Mouse (Mus musculus) R1 (cell line): ENCODE measurements around the gene Otulin.

Experiments
- DNase-seq: peaks from one replicate; pipeline ENCODE4 v3.0.0-alpha.2; 2018; ENCODE audit warnings: low read depth, low spot score

The Otulin gene

DNA sequence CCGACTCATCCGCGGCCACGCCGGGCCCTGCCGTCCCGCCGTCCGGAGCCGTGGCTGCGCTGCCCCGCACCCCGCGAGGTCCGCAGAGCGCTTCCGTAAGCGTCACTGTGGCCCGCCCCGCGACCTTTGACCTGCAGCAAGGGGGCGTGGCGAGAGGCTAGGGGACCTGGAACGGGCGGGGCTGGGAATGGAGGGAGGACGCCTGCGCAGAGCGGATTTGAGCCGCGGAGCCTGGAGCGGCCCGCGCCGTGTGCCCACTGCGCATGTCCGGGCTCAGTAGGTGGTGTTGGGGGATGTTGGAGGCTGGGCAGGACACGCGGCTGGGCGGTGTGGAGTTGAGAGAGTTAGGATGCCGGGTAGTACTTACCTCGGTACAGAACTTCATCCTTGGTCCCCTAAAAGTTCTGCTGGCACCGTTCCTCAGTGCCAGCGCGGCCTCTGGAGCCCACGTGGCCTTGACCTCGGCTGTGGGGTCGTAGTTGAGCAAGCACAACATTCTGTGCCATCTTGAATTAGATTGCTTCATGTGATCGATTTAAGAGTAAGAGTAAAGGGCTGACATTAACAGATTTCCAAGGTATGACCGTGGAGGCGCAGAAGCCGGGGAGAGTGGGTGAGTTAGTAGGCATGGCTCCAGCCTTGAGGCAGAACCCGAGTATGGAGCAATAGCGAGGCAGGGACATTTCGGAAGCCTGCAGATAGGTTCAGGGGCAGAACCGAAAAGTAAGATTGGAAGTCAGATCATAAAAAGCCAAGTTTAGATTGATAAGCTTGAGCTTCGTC lies at the start of gene Otulin:
Gene Otulin (minus strand): TSS at position 93 of the 783 bp plus-strand sequence.
- DNase-seq: peak; percentile 95

DNA sequence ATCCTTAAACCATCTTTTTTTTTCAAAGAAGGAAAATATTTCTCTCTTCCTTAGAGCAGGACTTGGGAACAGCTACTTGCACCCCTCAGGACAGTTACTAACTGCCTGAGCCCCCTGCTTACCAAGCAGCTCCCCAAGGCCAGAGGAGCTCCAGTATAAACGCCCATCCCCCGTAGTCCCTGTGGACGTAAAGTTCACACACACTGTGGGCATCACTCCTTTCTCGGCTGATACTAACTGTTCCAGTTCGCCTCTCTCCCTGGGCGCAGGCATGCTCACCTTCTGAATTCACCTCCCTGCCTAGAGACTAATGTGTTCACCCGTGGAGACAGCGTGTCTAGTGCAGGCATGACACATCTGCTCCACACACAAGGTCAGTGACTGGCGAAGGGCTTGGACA lies 48.0 kb upstream of the Otulin start:
- DNase-seq: no peak

DNA sequence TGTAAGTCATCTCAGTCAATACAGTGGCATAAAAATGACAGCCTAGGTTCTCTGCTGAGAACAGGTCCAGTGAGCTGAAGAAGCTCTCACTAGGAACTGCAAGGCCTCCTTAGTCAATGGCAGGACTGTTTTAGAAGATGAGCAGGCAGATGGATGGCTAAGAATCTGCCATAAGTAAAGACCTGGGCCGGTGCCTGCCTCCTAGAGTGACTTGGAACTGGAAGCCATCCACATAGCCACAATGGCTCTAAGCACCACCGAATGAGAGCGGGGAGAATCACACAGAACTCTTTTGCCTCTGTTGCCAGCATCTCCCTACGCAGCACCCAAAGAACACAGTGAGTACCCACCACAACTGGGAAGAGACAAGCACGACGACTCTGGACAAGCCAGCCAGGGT lies 47.3 kb upstream of the Otulin start:
- no peak for DNase-seq

DNA sequence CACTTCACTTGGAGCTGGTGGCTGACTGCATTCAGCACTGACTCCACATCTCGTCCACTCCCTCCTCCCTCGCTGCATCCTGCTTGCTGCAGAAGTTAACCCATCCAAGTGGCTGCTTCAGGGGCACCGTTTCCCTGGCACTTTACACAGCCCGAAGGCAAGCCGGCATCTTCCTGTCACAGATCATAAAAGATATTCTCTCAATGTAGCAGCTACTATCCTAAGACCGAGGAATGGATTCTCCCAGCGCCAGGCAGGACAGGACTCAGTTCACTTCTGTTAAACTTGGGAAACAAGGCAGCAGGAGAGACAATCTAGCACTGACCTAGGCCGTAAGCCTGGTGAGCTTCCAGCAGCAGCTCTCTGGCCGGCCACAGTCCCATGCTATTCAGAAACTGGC lies 45.7 kb upstream of the Otulin start:
- no peak for DNase-seq

DNA sequence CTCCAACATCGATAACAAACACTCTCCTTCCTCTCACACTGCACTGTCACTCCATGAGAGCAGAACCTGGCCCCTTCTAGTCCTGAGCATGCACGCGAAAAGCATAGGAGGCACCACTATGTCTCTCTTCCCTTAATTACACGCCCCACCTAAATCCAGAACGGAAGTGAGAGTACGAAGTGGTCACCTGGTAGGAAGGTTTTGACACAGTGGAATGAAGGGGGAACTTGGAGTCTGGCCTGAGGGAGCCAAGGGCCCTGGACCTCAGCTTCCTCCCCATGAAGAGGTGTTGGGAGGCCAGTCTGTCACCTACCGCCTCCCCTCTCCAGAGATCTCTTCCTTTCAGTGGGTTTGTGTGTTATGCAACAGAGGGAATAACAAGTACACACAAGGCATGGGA lies 44.6 kb upstream of the Otulin start:
- DNase-seq: no peak

DNA sequence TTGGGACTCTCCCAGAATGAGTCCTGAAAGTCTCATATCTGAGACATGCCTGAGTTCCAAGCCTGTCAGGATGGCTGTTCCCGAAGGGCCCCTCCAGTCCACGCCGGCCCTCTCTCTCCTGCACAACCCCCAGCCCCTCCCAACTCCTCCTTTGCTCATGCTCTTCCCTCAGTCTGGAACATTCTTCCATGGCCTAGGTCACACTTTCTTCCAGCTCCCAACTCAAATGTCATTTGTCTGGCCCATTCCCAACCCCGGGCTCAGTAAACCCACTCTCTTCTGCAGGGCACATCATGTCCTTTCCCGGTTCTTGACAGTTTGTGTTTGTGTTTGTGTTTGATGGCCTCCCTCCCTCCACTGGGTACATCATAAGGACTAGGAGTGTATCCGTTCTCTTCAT lies 43.5 kb upstream of the Otulin start:
- DNase-seq: no peak

DNA sequence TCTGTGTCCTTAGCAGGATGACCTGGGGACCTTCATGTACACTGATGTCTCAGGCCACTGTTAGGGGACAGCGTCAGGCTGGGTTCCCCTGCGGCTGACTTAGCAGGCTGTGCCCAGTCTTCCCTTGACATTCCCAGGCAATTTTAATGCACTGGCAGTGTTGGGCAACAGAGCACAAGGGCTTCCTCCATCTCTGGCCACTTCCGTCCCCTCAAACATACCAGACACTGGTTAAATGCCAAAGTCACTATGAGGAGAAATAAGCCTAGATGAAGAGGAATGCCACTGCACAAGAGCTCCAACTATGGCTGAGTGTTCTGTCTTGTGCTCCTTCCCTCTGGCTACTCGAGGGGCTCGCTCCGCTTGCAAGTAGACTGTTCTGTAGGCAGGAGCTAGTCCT lies 42.7 kb upstream of the Otulin start:
- DNase-seq: no peak

DNA sequence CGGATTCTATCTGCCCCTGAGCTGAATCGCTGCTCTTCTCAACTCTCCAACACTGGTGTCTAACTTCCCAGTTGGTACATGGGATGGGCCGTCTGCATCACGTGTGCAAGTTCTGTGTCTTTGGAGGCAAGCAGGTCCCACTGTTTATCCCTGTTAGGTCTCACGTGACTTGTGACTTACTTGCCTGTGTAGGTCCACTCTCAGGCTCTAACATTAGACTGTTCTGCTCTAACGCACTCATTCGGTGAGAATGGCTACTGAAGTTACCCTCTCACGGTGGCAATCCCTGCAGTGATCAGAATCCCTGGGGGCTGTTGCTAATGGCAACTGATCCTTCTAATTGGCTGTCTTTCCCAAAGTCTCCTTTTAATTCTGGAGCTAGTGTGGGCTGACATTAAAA lies 41.8 kb upstream of the Otulin start:
- peak; percentile 24 for DNase-seq

DNA sequence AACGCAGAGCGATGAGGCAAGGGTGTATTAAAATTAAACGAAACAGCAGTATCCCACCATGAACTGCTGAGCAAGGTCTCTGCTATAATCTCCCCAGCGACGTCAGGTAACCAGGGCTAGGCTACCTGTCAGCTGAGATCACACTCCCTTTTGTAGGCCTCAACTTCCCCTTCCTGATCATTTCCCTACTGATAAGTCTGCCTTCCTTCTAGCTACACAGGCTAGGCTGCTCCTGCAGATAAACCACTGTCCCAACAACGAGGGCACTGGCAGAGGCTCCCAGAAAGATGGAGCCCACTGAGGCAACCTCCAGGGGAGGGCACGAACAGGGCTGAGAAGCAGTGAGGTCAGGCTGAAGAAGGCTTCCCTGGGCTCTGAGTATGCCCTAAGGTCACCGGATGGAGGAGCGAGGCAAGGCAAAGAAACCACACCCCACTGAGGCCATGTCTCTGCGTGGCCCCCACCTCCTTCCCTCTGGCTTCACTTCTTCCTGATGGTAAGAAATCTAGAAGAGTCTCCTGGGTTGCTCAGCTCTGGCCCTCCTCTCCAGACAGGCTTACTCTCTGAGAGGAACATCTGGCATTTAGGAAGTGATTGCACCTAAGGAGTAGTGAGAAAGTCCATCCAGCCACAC lies 41.2 kb upstream of the Otulin start:
- no peak for DNase-seq

DNA sequence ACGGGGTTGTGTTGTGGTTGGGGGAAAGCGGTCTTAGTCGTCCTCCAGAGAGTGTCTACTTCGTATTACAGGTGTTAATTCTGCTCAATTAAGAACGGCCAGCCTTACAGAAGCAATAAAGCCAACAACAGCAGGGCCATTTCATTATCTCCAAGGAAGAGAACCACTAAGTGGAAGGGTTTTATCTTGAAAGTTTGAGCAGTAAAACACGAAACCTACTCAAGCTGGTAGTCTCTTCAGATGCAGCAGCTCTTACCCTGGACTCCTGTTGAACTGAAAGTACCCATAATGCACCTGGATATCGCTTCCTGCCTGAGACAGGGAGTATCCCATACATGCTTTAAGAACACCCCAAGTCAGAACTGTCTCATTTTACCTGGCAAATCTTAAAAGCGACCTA lies 40.2 kb upstream of the Otulin start:
- DNase-seq: no peak

DNA sequence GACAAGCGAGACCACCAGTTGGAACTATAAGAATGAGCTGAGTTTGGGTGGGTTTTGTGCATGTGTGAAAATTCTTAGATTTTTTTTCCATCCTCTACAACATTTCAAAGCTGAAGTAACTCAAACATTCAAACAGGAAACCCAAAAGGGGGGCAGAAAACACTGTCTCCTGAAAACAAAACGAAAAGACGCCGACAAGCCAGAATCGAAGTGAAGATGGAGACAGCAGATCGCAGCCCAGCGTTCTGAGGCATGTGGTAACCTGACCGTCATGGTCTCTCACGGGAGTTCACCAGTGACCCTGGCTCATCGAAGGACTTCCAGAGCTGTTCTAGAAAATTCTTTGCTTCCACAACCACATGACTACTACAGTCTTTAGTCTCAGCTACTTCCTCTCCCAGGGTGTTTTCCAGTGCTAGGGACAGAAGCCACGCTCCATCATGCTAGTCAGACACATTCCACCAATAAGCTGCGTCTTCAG lies 39.5 kb upstream of the Otulin start:
- DNase-seq: no peak

DNA sequence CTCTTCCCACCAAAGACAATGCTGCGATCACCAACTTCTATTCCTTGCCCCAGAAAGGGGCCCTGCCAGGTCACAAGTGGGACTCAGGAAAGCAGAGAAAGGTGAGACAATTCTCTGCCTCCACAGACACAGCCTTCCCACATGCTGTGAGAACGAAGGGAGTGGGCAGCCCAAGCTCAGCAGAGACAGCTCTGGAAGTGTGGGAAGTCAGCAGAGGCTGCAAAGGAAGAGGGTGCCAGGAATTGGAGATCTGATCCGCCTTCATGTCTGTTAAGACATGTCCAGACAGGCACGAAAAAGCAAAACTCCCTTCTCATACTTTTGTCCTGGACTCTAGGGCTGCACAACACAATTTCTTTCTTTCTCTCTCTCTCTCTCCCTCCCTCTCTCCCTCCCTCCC lies 38.8 kb upstream of the Otulin start:
- no peak for DNase-seq

DNA sequence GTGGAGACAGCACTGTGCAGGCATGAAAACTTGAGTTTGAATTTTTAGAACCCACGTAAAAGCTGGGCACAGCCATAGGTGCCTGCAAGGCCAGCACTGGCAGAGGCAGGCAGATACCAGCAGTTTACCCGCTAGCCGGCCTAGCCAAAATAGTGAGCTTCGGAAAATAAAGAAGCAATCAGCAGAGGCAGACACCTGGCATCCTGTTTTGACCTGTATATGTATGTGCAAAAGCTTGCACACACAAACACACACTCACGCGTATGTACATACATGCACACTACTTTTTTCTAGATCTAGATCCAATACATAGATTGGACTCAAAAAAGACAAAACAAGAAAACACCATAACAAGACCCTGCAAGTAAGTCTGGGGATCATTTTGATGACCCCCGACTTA lies 38.1 kb upstream of the Otulin start:
- no peak for DNase-seq

DNA sequence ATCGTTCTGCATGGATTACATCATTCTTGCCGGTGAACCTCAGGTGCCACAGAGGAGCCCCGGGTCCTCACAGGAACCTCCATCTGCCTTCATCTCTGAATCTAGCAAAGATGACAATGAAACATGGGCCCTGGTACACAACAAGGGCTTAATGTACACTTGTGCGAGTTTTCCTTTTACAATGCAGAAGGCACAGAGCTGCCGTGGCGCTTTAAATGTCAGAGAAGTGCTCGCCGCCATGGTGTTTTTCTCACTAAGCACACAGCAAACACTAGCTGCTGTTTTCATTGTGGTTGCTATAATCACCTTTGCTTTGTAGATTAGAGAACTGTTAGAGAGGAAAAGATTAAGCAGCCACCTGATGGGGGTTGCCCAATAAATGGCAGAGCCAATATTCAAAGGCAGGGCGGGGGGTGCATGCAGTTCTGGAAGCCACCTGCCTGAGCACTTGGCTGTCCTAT lies 37.5 kb upstream of the Otulin start:
- DNase-seq: no peak

DNA sequence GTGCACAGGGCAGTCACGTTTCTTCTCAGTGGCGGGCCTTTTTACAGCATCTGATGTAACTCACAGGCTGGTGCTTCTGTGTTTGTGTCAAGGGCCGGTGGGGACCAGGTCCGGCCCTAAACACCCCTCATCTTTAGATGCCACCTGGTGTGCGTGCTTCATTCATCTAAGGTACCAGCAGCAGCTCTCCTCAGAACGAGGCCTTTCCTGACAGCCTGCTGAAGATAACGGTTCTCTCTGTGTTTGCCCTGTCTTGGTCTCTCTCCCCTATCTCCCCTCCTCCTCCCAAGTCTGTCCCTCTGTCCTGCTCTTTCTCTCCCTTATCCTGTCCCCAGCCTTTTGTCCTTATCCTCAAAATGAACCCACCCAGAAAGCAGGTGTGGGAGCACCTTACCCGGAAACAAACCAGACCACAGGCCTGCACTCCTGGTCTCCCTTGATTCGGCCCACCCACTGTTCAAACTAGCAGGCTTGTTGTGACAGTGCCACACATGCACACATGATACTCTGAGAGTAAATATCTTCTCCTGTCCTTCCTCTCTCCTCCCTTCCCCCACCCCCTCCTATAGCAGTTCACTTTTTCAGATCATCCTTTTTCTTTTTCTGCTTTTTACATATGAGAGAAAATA lies 36.5 kb upstream of the Otulin start:
- no peak for DNase-seq

DNA sequence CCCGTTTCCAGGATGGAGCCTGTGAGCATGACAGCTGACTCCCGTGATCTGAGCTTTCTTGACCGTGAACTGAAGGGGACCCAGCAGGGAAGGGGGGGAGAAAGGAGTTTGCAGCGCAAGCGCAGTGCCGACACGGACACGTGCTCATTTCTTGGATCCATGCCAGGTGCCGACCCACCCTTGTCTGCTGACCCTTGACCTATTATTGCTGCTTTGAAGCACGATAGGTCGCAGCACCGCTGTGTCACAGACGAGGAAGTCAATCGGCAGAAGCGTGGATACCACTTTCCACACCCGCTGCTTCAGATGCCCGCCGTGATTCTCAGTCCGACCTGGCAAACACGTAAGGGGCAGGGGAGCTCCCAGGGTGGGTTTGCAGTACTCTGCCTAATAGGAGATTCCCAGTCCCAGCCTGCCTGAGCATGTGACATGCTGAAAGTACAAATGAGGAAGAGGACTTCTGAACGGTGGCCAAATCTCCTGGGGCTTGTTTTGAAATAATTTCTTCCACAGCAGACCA lies 35.0 kb upstream of the Otulin start:
- peak; percentile 14 for DNase-seq

DNA sequence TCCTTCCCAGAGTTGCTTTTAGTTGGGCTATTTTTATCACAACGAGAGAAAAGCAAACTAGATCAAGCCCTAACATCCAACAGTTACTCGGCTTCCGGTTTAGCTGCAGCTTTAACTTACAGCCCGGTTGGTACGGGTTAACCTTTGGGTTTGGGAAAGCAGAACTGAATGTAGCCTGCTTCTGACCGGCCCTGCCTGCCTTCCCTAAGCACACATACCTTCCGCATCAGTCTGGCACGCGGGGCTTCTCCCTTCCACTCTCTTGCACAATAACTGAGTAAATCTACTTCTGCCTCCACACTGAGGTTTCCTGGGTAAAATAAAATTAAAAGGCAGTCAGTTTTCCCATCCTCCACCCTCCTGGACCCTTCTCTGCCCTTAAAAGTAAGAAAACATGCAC lies 33.6 kb upstream of the Otulin start:
- no peak for DNase-seq

DNA sequence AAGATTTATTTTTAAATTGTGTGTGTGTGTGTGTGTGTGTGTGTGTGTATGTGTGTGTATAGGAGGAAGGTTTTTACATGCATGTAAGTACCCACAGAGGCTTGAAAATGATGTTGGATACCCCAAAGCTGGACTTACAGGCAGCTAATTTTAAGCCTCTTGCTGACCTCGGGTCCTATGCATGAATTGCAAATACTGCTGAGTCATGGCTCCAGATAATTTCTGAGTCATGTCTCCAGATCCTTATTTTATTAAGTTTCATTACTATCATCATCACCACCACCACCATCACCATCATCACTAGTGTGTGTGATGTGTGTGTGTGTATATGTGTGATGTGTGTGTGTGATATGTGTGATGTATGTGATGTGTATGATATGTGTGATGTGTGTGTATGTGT lies 32.2 kb upstream of the Otulin start:
- DNase-seq: no peak

DNA sequence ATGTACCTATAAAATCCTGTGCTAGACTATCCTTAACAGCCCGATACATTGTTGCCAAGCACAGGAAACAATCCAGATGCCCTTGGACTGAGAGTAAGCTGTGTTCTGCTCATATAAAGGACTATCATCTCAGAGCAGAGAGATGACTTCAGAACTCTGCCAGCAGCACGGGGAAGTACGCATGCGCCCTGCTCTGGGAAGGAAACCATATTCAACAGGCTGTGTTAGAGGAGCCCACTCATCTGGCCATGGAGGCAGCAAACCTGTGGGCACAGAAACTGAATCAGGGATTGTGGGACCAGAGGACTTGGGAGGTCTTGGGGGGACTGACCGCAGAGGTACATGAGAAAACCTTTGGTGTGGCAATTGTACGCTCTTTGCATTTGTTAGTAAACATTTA lies 31.2 kb upstream of the Otulin start:
- no peak for DNase-seq

DNA sequence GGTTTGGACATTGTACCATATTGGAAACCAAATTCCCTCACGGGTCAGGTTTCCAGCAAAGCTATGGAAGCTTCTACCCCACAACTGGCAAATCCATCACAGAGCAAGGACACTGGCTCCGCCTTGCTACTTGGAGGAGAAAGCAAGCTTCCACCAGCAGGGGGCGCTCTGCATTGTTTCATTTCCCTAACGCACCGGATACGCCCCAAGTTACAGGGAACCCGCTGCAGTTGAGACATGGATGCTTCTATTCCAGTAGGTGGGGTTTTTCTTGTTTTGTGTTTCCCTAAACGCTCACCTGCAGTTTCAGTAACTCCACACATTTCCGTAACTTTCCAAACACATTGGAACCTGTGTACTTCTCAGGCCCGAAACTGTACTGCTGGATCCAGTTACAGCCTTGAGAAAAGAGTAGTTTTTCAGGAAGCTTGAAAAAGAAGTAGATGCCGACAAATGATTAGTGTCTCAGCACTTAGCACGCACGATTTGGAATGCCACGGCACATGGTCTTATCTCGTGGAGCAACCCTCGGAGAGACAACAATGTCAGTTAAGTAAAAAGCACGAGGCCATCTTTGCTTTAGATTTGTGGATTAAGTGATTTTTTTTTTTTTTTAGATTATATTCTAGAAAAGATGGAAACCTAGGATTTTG lies 29.2 kb upstream of the Otulin start:
- DNase-seq: peak; percentile 91

DNA sequence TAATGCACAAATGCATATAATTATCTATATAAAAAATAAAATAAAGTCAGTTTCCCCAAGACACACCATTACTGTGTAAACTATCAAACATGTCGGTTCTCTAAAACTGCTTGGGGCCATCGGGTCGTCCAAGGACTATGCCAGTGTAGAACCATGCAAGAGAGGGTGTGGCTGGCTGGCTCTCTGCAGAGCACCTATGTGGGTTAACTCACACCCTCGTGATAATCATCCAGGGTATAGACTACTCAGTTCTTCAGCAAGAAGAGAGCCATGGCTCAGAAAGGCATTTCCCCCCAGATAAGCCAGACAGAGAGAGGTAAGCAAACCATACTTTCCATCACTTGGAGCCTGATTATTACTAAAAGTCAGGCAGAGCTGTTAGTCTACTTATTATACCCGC lies 28.6 kb upstream of the Otulin start:
- no peak for DNase-seq

DNA sequence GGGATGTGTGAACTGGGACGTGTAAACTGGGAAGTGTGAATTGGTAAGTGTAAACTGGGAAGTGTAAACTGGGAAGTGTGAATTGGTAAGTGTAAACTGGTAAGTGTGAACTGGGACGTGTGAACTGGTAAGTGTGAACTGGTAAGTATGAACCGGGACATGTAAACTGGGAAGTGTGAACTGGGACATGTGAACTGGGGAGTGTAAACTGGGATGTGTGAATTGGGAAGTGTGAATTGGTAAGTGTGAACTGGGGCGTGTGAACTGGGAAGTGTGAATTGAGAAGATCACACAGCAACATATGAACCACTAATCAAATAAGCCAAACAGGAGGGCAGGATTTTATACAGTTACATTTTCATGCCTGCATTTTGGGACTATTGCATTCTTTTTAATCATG lies 27.9 kb upstream of the Otulin start:
- no peak for DNase-seq
